Mouse (Mus musculus): ENCODE measurements at regions not wholly inside any gene's neighbourhood (a gene's known extent, or its start where the extent isn't known, plus 50 kb on each side); places are given as distances from the start of the nearest gene placed in this dataset.

GRCm38 (mm10) chr6:117114859-117115258 is 53.5 kb upstream of the Cxcl12 start:
- DNase-seq (ENCODE audit: low read depth, low spot score), result no peak

GRCm38 (mm10) chr6:117118081-117118480 is 50.3 kb upstream of the Cxcl12 start:
- no peak for DNase-seq (ENCODE audit: low read depth, low spot score)
